Mouse (Mus musculus) layer of hippocampus, postnatal 36 days (tissue): ENCODE measurements around the gene Smc6. TPM values are rescaled to one million over a fixed set of nuclear protein-coding genes. Genes with fewer than 3 reads are reported as not detected.

ENCODE experiments used
- DNase-seq, 2 experiments: peaks; one replicate each; pipeline ENCODE4 v3.0.0; 2022
- microRNA-seq, 2 experiments: library from miRNA; unstranded; fragments of <30 nt; microRNA quantifications; one replicate each; pipeline ENCODE4 v1.2.0; 2021
- total RNA-seq, 2 experiments: library from RNA; stranded (reverse); gene quantifications; 2 replicates each; pipeline ENCODE4 v1.2.3; 2021

The Smc6 gene
- total RNA-seq, 2 experiments from 2014 or later, result 34.6 to 35.3 TPM

- DNase-seq, result no peak
These were observed 20.7 kb downstream of the Smc6 start for GRCm38 (mm10) chr12:11286382-11286781.

GRCm38 (mm10) chr12:11300858-11301257 is 35.2 kb downstream of the Smc6 start:
- no peak for DNase-seq

- DNase-seq, result no peak
These were observed 41.3 kb downstream of the Smc6 start for GRCm38 (mm10) chr12:11306753-11307645.

GRCm38 (mm10) chr12:11311106-11311505 is 45.4 kb downstream of the Smc6 start:
- DNase-seq, result no peak

- DNase-seq, result no peak
These were observed 48.2 kb downstream of the Smc6 start for GRCm38 (mm10) chr12:11313840-11314239.

GRCm38 (mm10) chr12:11317671-11318070 is 52.0 kb downstream of the Smc6 start:
- DNase-seq, result no peak

GRCm38 (mm10) chr12:11324480-11324879 is 58.8 kb downstream of the Smc6 start:
- no peak for DNase-seq

- DNase-seq, result no peak
These were observed 60.8 kb downstream of the Smc6 start for GRCm38 (mm10) chr12:11326483-11326882.

GRCm38 (mm10) chr12:11336845-11337244 is 71.2 kb downstream of the Smc6 start:
- DNase-seq, result peak in 1 of 2 experiments; percentile 20

- DNase-seq, result no peak
These were observed 72.6 kb downstream of the Smc6 start for GRCm38 (mm10) chr12:11338251-11338650.

GRCm38 (mm10) chr12:11342020-11342600 is 76.4 kb downstream of the Smc6 start:
- no peak for DNase-seq

- DNase-seq, result no peak
These were observed 80.3 kb downstream of the Smc6 start for GRCm38 (mm10) chr12:11345963-11346362.

GRCm38 (mm10) chr12:11348423-11348822 is 82.7 kb downstream of the Smc6 start:
- DNase-seq, result peak; percentile 10 to 37

GRCm38 (mm10) chr12:11349870-11350269 is 84.2 kb downstream of the Smc6 start:
- no peak for DNase-seq

GRCm38 (mm10) chr12:11350895-11351294 is 85.2 kb downstream of the Smc6 start:
- DNase-seq, result peak; percentile 69 to 74

- DNase-seq, result no peak
These were observed 96.7 kb downstream of the Smc6 start for GRCm38 (mm10) chr12:11362435-11362834.

GRCm38 (mm10) chr12:11364870-11365269 is 99.2 kb downstream of the Smc6 start:
- no peak for DNase-seq

- DNase-seq, result no peak
These were observed 101.5 kb downstream of the Smc6 start for GRCm38 (mm10) chr12:11367099-11367765.

Small RNA genes within 50 kb of the gene (microRNA-seq; reads per million reads assigned to microRNA genes)
- 0 reads per million in 2 experiments for gene Mir7675

Other genes with a start within 250 kb of the Smc6 start
- 10 to 100 TPM; 10.9 to 12.6 TPM for gene Kcns3, start 114.8 kb upstream of the Smc6 start, total RNA-seq
- not detected for gene Msgn1, start 56.9 kb upstream of the Smc6 start, total RNA-seq
- 1 to 10 TPM; 2.7 to 2.9 TPM for gene Gen1, start 85 bp upstream of the Smc6 start, total RNA-seq
- gene Vsnl1, start 170.7 kb downstream of the Smc6 start, total RNA-seq, result 100 to 1,000 TPM; 382 to 418 TPM
- under 1 TPM; 0.47 to 0.53 TPM for gene Rad51ap2, start 190.2 kb downstream of the Smc6 start, total RNA-seq